Mouse (Mus musculus) embryonic stem cell, embryonic (primary cell): ENCODE results near the gene Kremen2.

ENCODE experiments used
- CTCF ChIA-PET, 4 experiments: fragments of 300-600 bp in 2 of 4; fragments of 350-600 bp in 2 of 4; sonication (Branson Sonifier 250); formaldehyde crosslinking; loops; one replicate each; lab custom pipeline; 2022; ENCODE audit warnings: inconsistent platforms in 2 of 4; lab: Charles Lee
- POLR2A ChIA-PET, 4 experiments: fragments of 300-600 bp in 2 of 4; fragments of 350-600 bp in 2 of 4; sonication (Branson Sonifier 250); formaldehyde crosslinking; loops; one replicate each; lab custom pipeline; 2022; ENCODE audit warnings: antibody characterized with exemption in 4 of 4, inconsistent platforms in 1 of 4; lab: Charles Lee

Gene Kremen2

DNA sequence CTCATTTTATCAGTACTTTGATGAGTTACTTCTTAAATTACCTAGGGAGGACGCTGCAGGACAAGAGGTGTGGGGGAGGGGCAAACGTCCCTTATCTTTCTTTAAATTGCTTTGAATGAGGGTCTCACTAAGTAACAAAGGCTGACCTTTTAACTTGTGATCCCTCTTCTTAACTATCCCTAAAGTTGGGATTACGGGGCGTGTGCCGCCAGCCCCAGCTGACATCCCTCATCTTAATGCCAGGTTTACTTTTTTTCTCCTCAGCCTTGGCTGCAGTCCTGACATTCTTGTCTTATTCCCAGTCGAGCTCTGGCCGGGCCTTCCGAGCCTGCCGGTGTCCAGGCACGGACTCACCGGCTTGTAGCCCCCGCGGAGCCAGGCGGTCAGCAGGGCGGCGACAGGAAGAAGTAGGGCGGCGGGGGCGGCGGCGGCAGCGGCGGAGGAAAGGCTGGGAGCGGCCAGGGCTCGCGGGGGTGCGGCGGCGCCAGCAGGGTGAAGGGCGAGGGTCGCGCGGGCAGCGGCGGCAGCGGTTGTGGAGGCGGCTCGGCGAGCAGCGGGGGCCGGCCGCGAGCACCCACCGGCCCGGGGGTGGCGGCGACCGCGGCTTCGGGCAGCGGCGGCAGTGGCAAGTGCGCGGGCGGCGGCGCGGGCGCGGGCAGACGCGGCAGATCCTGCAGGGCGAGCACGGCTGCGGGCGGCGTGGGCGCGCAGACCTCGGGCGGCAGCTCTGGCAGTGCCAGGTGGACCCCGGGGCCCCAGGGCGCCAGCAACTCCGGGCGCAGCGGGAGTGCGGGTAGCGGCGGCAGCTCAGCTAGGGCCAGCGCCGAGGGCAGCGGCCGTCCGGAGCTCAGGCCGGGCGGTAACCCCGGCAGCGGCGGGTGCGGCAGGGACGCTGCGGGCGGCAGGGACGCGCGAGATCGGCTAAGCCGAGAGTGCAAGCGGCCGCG is 46.2 kb downstream of the Kremen2 start:
- POLR2A ChIA-PET, result interaction anchor here in 3 of 4 experiments (0.6 to 5.9 kb wide), 46 partner anchors 9 to 552 kb away, joined by 3 to 70 read pairs (median 4); partner anchors contain the start of genes Cldn9 (in 3 of the 3), Zscan10 (in 2 of the 3), 1520401A03Rik (in 1 of the 3) and Ccnf (in 1 of the 3)
- CTCF ChIA-PET, result interaction anchor here (0.5 to 3.2 kb wide), 45 partner anchors 11 to 152 kb away, joined by 3 to 25 read pairs (median 5); partner anchors contain the start of genes Cldn9 (in 2 of the 4), 1520401A03Rik (in 1 of the 4), Bicdl2 (in 1 of the 4) and Cldn6 (in 1 of the 4)

GRCm38 (mm10) chr17:23695801-23696200 is 49.8 kb downstream of the Kremen2 start:
- ChIA-PET POLR2A (interaction anchor here in 3 of 4 experiments (0.7 to 5.9 kb wide), 10 partner anchors 10 to 90 kb away, joined by 3 to 70 read pairs (median 6); partner anchors contain the start of genes Cldn9 (in 2 of the 3), Cldn6 (in 1 of the 3), Paqr4 (in 1 of the 3) and Pkmyt1 (in 1 of the 3)), CTCF (interaction anchor here in 2 of 4 experiments (0.5 to 2.2 kb wide), 5 partner anchors 10 to 347 kb away, joined by 3 to 17 read pairs (median 4); no protein-coding TSS in a partner anchor)

- POLR2A ChIA-PET, result interaction anchor here in 2 of 4 experiments (1.2 to 2.4 kb wide), 7 partner anchors 10 to 49 kb away, joined by 3 to 9 read pairs (median 4); partner anchors contain the start of genes Cldn9 (in 2 of the 2) and Pkmyt1 (in 1 of the 2)
Measured at GRCm38 (mm10) chr17:23694491-23694890, 51.1 kb downstream of the Kremen2 start.

More at GRCm38 (mm10) chr17:23694491-23694890, 51.1 kb downstream of the Kremen2 start:
- CTCF ChIA-PET, result interaction anchor here in 1 of 4 experiments (1.1 to 1.4 kb wide), 2 partner anchors 11 to 12 kb away, joined by 3 to 7 read pairs; no protein-coding TSS in a partner anchor
